Mouse (Mus musculus): ENCODE data around the gene Hcar2. TPM values are rescaled to one million over a fixed set of nuclear protein-coding genes. Genes with fewer than 3 reads are reported as not detected.

The Hcar2 gene
- total RNA-seq (2014; rRNA removed): not detected in 2 replicates
- polyA plus RNA-seq (2015; fragmentation: Nextera tagmentation; extraction: Ambion mirVana): not detected in 2 replicates

GRCm38 (mm10) chr5:123865365-123865764 is at the start of gene Hcar2:
Hcar2 (minus strand) TSS chr5:123865499.
- Histone ChIP-seq H3K4me1 (ENCODE audit: insufficient read depth, low read length) (no peaks in the 10 kb centered on the region), H3K27me3 (ENCODE audit: insufficient read depth, low read length) (no peaks in the 10 kb centered on the region), H3K4me2 (ENCODE audit: low read depth, low read length, poor library complexity, severe bottlenecking) (no peak within 1 kb of the TSS), H3K4me3 (ENCODE audit: low read depth, low read length) (no peak within 1 kb of the TSS), H3K27ac (ENCODE audit: low read depth, low read length) (no peak within 1 kb of the TSS), H3K36me3 (ENCODE audit: insufficient read depth, low read length) (no peaks in the 10 kb centered on the region), H3K9me3 (ENCODE audit: low read length) (no peaks in the 10 kb centered on the region), H3K9ac (replicated peaks; ENCODE audit: low read length, poor library complexity, severe bottlenecking) (no peak within 1 kb of the TSS)
- no peak for DNase-seq (ENCODE audit: low spot score)
- ATAC-seq (ENCODE audit: low FRiP score): no peak
- no peak for TF ChIP-seq CTCF (IDR thresholded peaks at IDR 0.05)
- WGBS: 82% methylated on average over 12 of the region's 12 CpGs

- no peak overlapping the region for H3K4me2 ChIP-seq (ENCODE audit: low read depth, low read length, poor library complexity, severe bottlenecking)
- no peaks in the 10 kb centered on the region for H3K27me3 ChIP-seq (ENCODE audit: insufficient read depth, low read length)
- no peaks in the 10 kb centered on the region for H3K4me1 ChIP-seq (ENCODE audit: insufficient read depth, low read length)
- H3K9me3 ChIP-seq (ENCODE audit: low read length): no peaks in the 10 kb centered on the region
- no peak for TF ChIP-seq CTCF (IDR thresholded peaks at IDR 0.05)
- no peak overlapping the region for H3K4me3 ChIP-seq (ENCODE audit: low read depth, low read length)
- H3K9ac ChIP-seq (replicated peaks; ENCODE audit: low read length, poor library complexity, severe bottlenecking): no peak overlapping the region
- DNase-seq (ENCODE audit: low spot score) (no peak), ATAC-seq (ENCODE audit: low FRiP score) (no peak)
- WGBS: 92% methylated on average over 3 of the region's 3 CpGs
- H3K36me3 ChIP-seq (ENCODE audit: insufficient read depth, low read length): peaks cover 35% of the 10 kb centered on the region
- H3K27ac ChIP-seq (ENCODE audit: low read depth, low read length): no peak overlapping the region
These were observed 49.6 kb upstream of the Hcar2 start for GRCm38 (mm10) chr5:123914852-123915251.

- H3K36me3 ChIP-seq (ENCODE audit: insufficient read depth, low read length): peaks cover 10% of the 10 kb centered on the region
- H3K9ac ChIP-seq (replicated peaks; ENCODE audit: low read length, poor library complexity, severe bottlenecking): peak overlapping the region; percentile 96
- H3K9me3 ChIP-seq (ENCODE audit: low read length): no peaks in the 10 kb centered on the region
- H3K4me3 ChIP-seq (ENCODE audit: low read depth, low read length): peak overlapping the region; percentile 94
- H3K4me2 ChIP-seq (ENCODE audit: low read depth, low read length, poor library complexity, severe bottlenecking): peak overlapping the region; percentile 93
- no peak for TF ChIP-seq CTCF (IDR thresholded peaks at IDR 0.05)
- H3K27ac ChIP-seq (ENCODE audit: low read depth, low read length): peak overlapping the region; percentile 71
- no peaks in the 10 kb centered on the region for H3K27me3 ChIP-seq (ENCODE audit: insufficient read depth, low read length)
- H3K4me1 ChIP-seq (ENCODE audit: insufficient read depth, low read length): peaks cover 11% of the 10 kb centered on the region; the same call in 1 of the 2 replicates
- ATAC-seq (ENCODE audit: low FRiP score) (no peak; the same call in 1 of the 2 replicates), DNase-seq (ENCODE audit: low spot score) (no peak)
- 7% methylated on average over 10 of the region's 10 CpGs for WGBS
These were observed 42.3 kb upstream of the Hcar2 start for GRCm38 (mm10) chr5:123907631-123907977.

- DNase-seq (ENCODE audit: low spot score) (peak; percentile 97), ATAC-seq (ENCODE audit: low FRiP score) (peak; percentile 95)
- Histone ChIP-seq H3K27me3 (ENCODE audit: insufficient read depth, low read length) (no peaks in the 10 kb centered on the region), H3K9me3 (ENCODE audit: low read length) (no peaks in the 10 kb centered on the region), H3K9ac (replicated peaks; ENCODE audit: low read length, poor library complexity, severe bottlenecking) (peak within 1 kb of the TSS; percentile 96), H3K4me3 (ENCODE audit: low read depth, low read length) (peak within 1 kb of the TSS; percentile 94), H3K4me2 (ENCODE audit: low read depth, low read length, poor library complexity, severe bottlenecking) (peak within 1 kb of the TSS; percentile 93), H3K4me1 (ENCODE audit: insufficient read depth, low read length) (peaks cover 11% of the 10 kb centered on the region; the same call in 1 of the 2 replicates), H3K36me3 (ENCODE audit: insufficient read depth, low read length) (peaks cover 10% of the 10 kb centered on the region), H3K27ac (ENCODE audit: low read depth, low read length) (peak within 1 kb of the TSS; percentile 71)
- TF ChIP-seq CTCF (IDR thresholded peaks at IDR 0.05): peak; percentile 97
- WGBS: under 1% methylated on average over 57 of the region's 61 CpGs
These were observed 41.8 kb upstream of the Hcar2 start, which contains the start of gene Denr for GRCm38 (mm10) chr5:123906976-123907630. Denr (plus strand) TSS chr5:123907175.

GRCm38 (mm10) chr5:123906146-123906975 is 41.1 kb upstream of the Hcar2 start:
- no peak for TF ChIP-seq CTCF (IDR thresholded peaks at IDR 0.05)
- Histone ChIP-seq H3K27ac (ENCODE audit: low read depth, low read length) (no peak overlapping the region), H3K9ac (replicated peaks; ENCODE audit: low read length, poor library complexity, severe bottlenecking) (no peak overlapping the region; the same call in 1 of the 2 replicates), H3K9me3 (ENCODE audit: low read length) (no peaks in the 10 kb centered on the region), H3K4me2 (ENCODE audit: low read depth, low read length, poor library complexity, severe bottlenecking) (peak overlapping the region; percentile 93), H3K4me3 (ENCODE audit: low read depth, low read length) (peak overlapping the region; percentile 94; the same call in 1 of the 2 replicates), H3K36me3 (ENCODE audit: insufficient read depth, low read length) (peaks cover 10% of the 10 kb centered on the region), H3K4me1 (ENCODE audit: insufficient read depth, low read length) (peaks cover 11% of the 10 kb centered on the region; the same call in 1 of the 2 replicates), H3K27me3 (ENCODE audit: insufficient read depth, low read length) (no peaks in the 10 kb centered on the region)
- 68% methylated on average over 17 of the region's 17 CpGs for WGBS
- DNase-seq (ENCODE audit: low spot score) (no peak), ATAC-seq (ENCODE audit: low FRiP score) (no peak)
